Mouse (Mus musculus): Measurements from ENCODE around the gene Tmem203. TPM values are rescaled to one million over a fixed set of nuclear protein-coding genes. Genes with fewer than 3 reads are reported as not detected.

Tmem203 gene
- polyA plus RNA-seq (2015; fragmentation: Nextera tagmentation; extraction: Ambion mirVana) = 24.5 and 25.3 TPM in 2 replicates

- Histone ChIP-seq H3K4me1 (peaks cover 17% of the 10 kb centered on the region), H3K4me3 (peak within 1 kb of the TSS; percentile 99), H3K27ac (peak within 1 kb of the TSS; percentile 78), H3K27me3 (no peaks in the 10 kb centered on the region), H3K4me2 (peak within 1 kb of the TSS; percentile 97), H3K9ac (peak within 1 kb of the TSS; percentile 88), H3K36me3 (peaks cover 26% of the 10 kb centered on the region), H3K9me3 (no peaks in the 10 kb centered on the region)
- WGBS = under 1% methylated on average over 39 of the region's 39 CpGs
- peak; percentile 76 for ATAC-seq (ENCODE audit: insufficient number of reproducible peaks, insufficient read depth, low FRiP score, low TSS enrichment, low read depth)
Observed at GRCm38 (mm10) chr2:25255284-25255779, at the start of gene Tmem203. TSS of gene Tmem203 (plus strand) at chr2:25255439.

DNA sequence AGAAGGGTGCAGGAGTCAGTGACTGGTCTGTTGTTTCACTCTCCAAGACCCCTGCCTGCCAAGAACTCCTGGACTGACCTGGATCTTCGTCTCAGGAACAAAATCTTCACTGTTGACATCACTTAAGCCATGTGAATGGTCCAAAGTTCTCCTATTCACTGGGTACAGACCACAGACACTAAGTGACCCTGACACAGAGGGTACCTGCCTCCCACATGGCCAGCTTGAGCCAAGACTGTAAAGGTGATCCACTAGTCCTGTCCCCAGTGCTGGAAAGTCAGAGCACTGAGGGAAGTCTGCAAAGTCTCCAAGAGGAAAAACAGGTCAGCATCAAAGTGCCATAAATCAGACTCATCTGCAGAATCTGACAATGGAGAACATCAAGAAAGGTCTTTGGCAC, 47.6 kb upstream of the Tmem203 start:
- H3K4me3 ChIP-seq = no peak overlapping the region
- H3K9me3 ChIP-seq = no peaks in the 10 kb centered on the region
- H3K4me1 ChIP-seq = peaks cover 20% of the 10 kb centered on the region
- no peak overlapping the region for H3K4me2 ChIP-seq
- H3K36me3 ChIP-seq = peaks cover 64% of the 10 kb centered on the region
- 83% methylated on average over 1 of the region's 1 CpGs for WGBS
- H3K27ac ChIP-seq = no peak overlapping the region
- no peak for ATAC-seq (ENCODE audit: insufficient number of reproducible peaks, insufficient read depth, low FRiP score, low TSS enrichment, low read depth)
- H3K27me3 ChIP-seq = no peaks in the 10 kb centered on the region
- no peak overlapping the region for H3K9ac ChIP-seq

- under 1% methylated on average over 24 of the region's 24 CpGs for WGBS
- Histone ChIP-seq H3K27me3 (no peaks in the 10 kb centered on the region; the same call in 1 of the 2 replicates), H3K4me3 (peak overlapping the region; percentile 87), H3K36me3 (peaks cover 33% of the 10 kb centered on the region), H3K27ac (peak overlapping the region; percentile 91), H3K4me2 (peak overlapping the region; percentile 83), H3K9me3 (no peaks in the 10 kb centered on the region), H3K9ac (peak overlapping the region; percentile 94), H3K4me1 (peaks cover 20% of the 10 kb centered on the region)
- 0 out of 2 replicates have a peak, but pooled peaks have one; percentile 6 for ATAC-seq (ENCODE audit: insufficient number of reproducible peaks, insufficient read depth, low FRiP score, low TSS enrichment, low read depth)
Observed at GRCm38 (mm10) chr2:25210686-25211085, 44.6 kb upstream of the Tmem203 start.

- H3K36me3 ChIP-seq = peaks cover 28% of the 10 kb centered on the region
- WGBS = under 1% methylated on average over 40 of the region's 44 CpGs
- H3K27me3 ChIP-seq = no peaks in the 10 kb centered on the region; the same call in 1 of the 2 replicates
- H3K27ac ChIP-seq = peak within 1 kb of the TSS; percentile 91
- peak within 1 kb of the TSS; percentile 83 for H3K4me2 ChIP-seq
- H3K9ac ChIP-seq = peak within 1 kb of the TSS; percentile 94
- H3K9me3 ChIP-seq = no peaks in the 10 kb centered on the region
- H3K4me1 ChIP-seq = peaks cover 20% of the 10 kb centered on the region
- H3K4me3 ChIP-seq = peak within 1 kb of the TSS; percentile 87
- peak; percentile 86 for ATAC-seq (ENCODE audit: insufficient number of reproducible peaks, insufficient read depth, low FRiP score, low TSS enrichment, low read depth)
Observed at GRCm38 (mm10) chr2:25211121-25211670, 44.0 kb upstream of the Tmem203 start, which contains the start of gene Nelfb. TSS of gene Nelfb (minus strand) at chr2:25211489.

- Histone ChIP-seq H3K4me3 (no peak overlapping the region), H3K9me3 (no peaks in the 10 kb centered on the region), H3K27me3 (no peaks in the 10 kb centered on the region; the same call in 1 of the 2 replicates), H3K4me1 (peaks cover 20% of the 10 kb centered on the region), H3K4me2 (no peak overlapping the region), H3K9ac (no peak overlapping the region), H3K36me3 (peaks cover 7% of the 10 kb centered on the region), H3K27ac (no peak overlapping the region)
- no peak for ATAC-seq (ENCODE audit: insufficient number of reproducible peaks, insufficient read depth, low FRiP score, low TSS enrichment, low read depth)
- WGBS = 67% methylated on average over 23 of the region's 23 CpGs
Observed at GRCm38 (mm10) chr2:25213266-25213865, 41.9 kb upstream of the Tmem203 start.

- 70% methylated on average over 3 of the region's 3 CpGs for WGBS
- no peak within 1 kb of the TSS for H3K9ac ChIP-seq
- no peaks in the 10 kb centered on the region for H3K9me3 ChIP-seq
- no peaks in the 10 kb centered on the region; the same call in 1 of the 2 replicates for H3K27me3 ChIP-seq
- ATAC-seq (ENCODE audit: insufficient number of reproducible peaks, insufficient read depth, low FRiP score, low TSS enrichment, low read depth) = no peak
- H3K27ac ChIP-seq = no peak within 1 kb of the TSS
- H3K4me2 ChIP-seq = no peak within 1 kb of the TSS
- no peak within 1 kb of the TSS for H3K4me3 ChIP-seq
- peaks cover 14% of the 10 kb centered on the region for H3K4me1 ChIP-seq
- H3K36me3 ChIP-seq = no peaks in the 10 kb centered on the region
Observed at GRCm38 (mm10) chr2:25214444-25214843, 40.8 kb upstream of the Tmem203 start, which contains the start of gene Stpg3. TSS of gene Stpg3 (minus strand) at chr2:25214637.

DNA sequence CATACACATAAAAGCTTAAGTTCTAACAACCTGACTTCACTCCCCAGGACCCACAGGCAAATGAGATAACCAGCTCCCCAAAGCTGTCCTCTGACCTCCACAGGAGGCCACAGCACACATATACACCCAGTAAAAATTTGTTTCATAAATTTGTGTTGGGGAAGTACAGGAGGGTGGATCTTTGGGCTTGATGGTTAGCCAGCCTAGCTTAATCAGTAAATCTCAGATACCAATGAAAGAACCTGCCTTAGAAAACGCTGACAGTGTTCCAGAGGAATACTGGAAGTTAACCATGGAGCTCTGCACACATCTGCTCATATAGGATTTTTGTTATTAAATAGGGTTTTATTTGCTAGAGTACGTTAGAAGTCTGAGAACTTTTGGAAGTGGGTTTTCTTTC, 37.6 kb upstream of the Tmem203 start:
- no peak for ATAC-seq (ENCODE audit: insufficient number of reproducible peaks, insufficient read depth, low FRiP score, low TSS enrichment, low read depth)
- Histone ChIP-seq H3K36me3 (peaks cover 9% of the 10 kb centered on the region), H3K9ac (no peak overlapping the region), H3K9me3 (no peaks in the 10 kb centered on the region), H3K27ac (no peak overlapping the region), H3K4me2 (no peak overlapping the region), H3K4me3 (no peak overlapping the region), H3K4me1 (no peaks in the 10 kb centered on the region), H3K27me3 (no peaks in the 10 kb centered on the region; the same call in 1 of the 2 replicates)
- 54% methylated on average over 2 of the region's 2 CpGs for WGBS

DNA sequence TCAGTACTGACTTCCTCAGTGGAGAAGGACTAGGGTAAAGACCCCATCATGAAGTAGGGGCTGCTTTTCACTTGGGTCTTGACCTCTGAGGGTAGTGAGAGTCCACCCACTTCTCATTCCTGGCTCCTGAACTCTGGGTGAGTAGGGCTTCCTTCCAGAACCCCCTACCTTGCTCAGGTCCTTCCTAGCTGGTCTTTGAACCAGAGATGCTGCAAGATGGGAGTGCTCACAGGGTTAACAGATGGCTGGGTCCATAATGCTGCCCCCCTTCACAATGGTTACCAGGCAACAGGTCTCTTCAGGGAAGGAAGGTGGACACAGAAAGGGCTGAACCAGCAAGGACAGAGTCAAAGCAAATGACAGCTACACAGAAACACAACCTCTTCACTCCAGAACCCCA, 36.8 kb upstream of the Tmem203 start, which contains the start of gene Fam166a:
TSS of gene Fam166a (plus strand) at position 301 of the 400 bp plus-strand sequence.
- ATAC-seq (ENCODE audit: insufficient number of reproducible peaks, insufficient read depth, low FRiP score, low TSS enrichment, low read depth) = no peak
- Histone ChIP-seq H3K27me3 (no peaks in the 10 kb centered on the region; the same call in 1 of the 2 replicates), H3K9me3 (no peaks in the 10 kb centered on the region), H3K27ac (no peak within 1 kb of the TSS), H3K4me2 (no peak within 1 kb of the TSS), H3K9ac (no peak within 1 kb of the TSS), H3K4me3 (no peak within 1 kb of the TSS), H3K4me1 (peaks cover 4% of the 10 kb centered on the region), H3K36me3 (peaks cover 9% of the 10 kb centered on the region)

- no peaks in the 10 kb centered on the region for H3K9me3 ChIP-seq
- H3K4me2 ChIP-seq = no peak overlapping the region
- ATAC-seq (ENCODE audit: insufficient number of reproducible peaks, insufficient read depth, low FRiP score, low TSS enrichment, low read depth) = no peak
- no peak overlapping the region for H3K4me3 ChIP-seq
- no peak overlapping the region for H3K27ac ChIP-seq
- peaks cover 14% of the 10 kb centered on the region for H3K4me1 ChIP-seq
- H3K9ac ChIP-seq = no peak overlapping the region
- H3K27me3 ChIP-seq = no peaks in the 10 kb centered on the region
- 71% methylated on average over 5 of the region's 5 CpGs for WGBS
- H3K36me3 ChIP-seq = peaks cover 9% of the 10 kb centered on the region
Observed at GRCm38 (mm10) chr2:25221331-25221772, 33.9 kb upstream of the Tmem203 start.

- H3K9me3 ChIP-seq = no peaks in the 10 kb centered on the region
- peak overlapping the region; percentile 91 for H3K27ac ChIP-seq
- H3K4me1 ChIP-seq = peaks cover 24% of the 10 kb centered on the region
- peaks cover 9% of the 10 kb centered on the region for H3K36me3 ChIP-seq
- under 1% methylated on average over 46 of the region's 53 CpGs for WGBS
- H3K9ac ChIP-seq = peak overlapping the region; percentile 87
- peak overlapping the region; percentile 88 for H3K4me3 ChIP-seq
- no peaks in the 10 kb centered on the region for H3K27me3 ChIP-seq
- peak; percentile 5; the same call in 1 of the 2 replicates for ATAC-seq (ENCODE audit: insufficient number of reproducible peaks, insufficient read depth, low FRiP score, low TSS enrichment, low read depth)
- peak overlapping the region; percentile 97 for H3K4me2 ChIP-seq
Observed at GRCm38 (mm10) chr2:25223681-25224491, 31.4 kb upstream of the Tmem203 start.

DNA sequence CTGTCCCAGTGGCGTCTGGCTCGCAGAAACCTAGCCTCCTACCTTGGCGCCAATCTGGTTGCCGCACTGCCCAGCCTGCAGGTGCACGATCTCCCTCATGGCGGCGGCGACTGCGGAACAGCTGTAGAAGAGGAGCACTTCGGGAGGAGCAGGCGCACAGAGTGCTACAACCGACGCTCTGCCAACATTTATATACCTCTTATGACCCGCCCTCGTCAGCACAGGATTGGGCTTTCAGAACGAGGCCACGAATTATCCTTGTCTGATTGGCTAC, 30.8 kb upstream of the Tmem203 start, which contains the start of gene Tubb4b:
TSS of gene Tubb4b (minus strand) at position 211 of the 274 bp plus-strand sequence.
- Histone ChIP-seq H3K36me3 (peaks cover 9% of the 10 kb centered on the region), H3K4me2 (peak within 1 kb of the TSS; percentile 97), H3K4me1 (peaks cover 25% of the 10 kb centered on the region), H3K27me3 (no peaks in the 10 kb centered on the region), H3K9me3 (no peaks in the 10 kb centered on the region), H3K4me3 (peak within 1 kb of the TSS; percentile 88), H3K9ac (peak within 1 kb of the TSS; percentile 87), H3K27ac (peak within 1 kb of the TSS; percentile 99)
- WGBS = under 1% methylated on average over 17 of the region's 17 CpGs
- no peak for ATAC-seq (ENCODE audit: insufficient number of reproducible peaks, insufficient read depth, low FRiP score, low TSS enrichment, low read depth)
